Comparison of ENCODE assay signal across 8 mouse cellular contexts in genomic region chr3:88409741-88410644, GRCm38 (mm10). TPM values are rescaled to one million over a fixed set of nuclear protein-coding genes. Genes with fewer than 3 reads are reported as not detected.
DNase-seq lines count a peak whose midpoint lies in the region; ATAC-seq and TF ChIP-seq lines count a peak whose summit lies in the region.

Gene Pmf1 (minus strand): TSS chr3:88410331.

- H3K4me3 ChIP-seq in embryonic facial prominence, embryonic 13.5 days: peak within 1 kb of the TSS; percentile 66
- peak within 1 kb of the TSS; percentile 88 for H3K4me3 ChIP-seq in kidney, adult 2 months (ENCODE audit: insufficient read depth, low read depth, low read length)
- H3K4me3 ChIP-seq in limb, embryonic 12.5 days (replicated peaks): peak within 1 kb of the TSS; percentile 77
- H3K4me3 ChIP-seq in midbrain, embryonic 15.5 days: peak within 1 kb of the TSS; percentile 56
- peak within 1 kb of the TSS; percentile 90 for H3K4me3 ChIP-seq in spleen, adult 2 months (ENCODE audit: extremely low read depth, insufficient read depth, insufficient read length)

- TF ChIP-seq CTCF in kidney, adult 2 months (conservative IDR thresholded peaks at IDR 0.05; ENCODE audit: insufficient read depth, insufficient read length, low read depth, low read length): 0 out of 2 replicates have a peak, but pooled peaks have one; percentile 4
- no peak for TF ChIP-seq CTCF in spleen, adult 2 months (IDR thresholded peaks at IDR 0.05; ENCODE audit: extremely low read depth, insufficient read depth, insufficient read length, insufficient replicate concordance)

- H3K27me3 ChIP-seq in embryonic facial prominence, embryonic 13.5 days: no peaks in the 10 kb centered on the region
- no peaks in the 10 kb centered on the region for H3K27me3 ChIP-seq in kidney, adult 2 months (replicated peaks; ENCODE audit: control insufficient read depth, insufficient read depth, low read length)
- no peaks in the 10 kb centered on the region for H3K27me3 ChIP-seq in limb, embryonic 12.5 days
- H3K27me3 ChIP-seq in midbrain, embryonic 15.5 days (replicated peaks): no peaks in the 10 kb centered on the region
- H3K27me3 ChIP-seq in spleen, adult 2 months (ENCODE audit: control insufficient read depth, insufficient read depth, low read length): no peaks in the 10 kb centered on the region

- DNase-seq in 3134 (ENCODE audit: extremely low read depth, insufficient read length, low spot score): peak; percentile 99
- DNase-seq in adrenal gland, postnatal 36 days: peak; percentile 96 to 97
- peak; percentile 96 to 97 for DNase-seq in heart, adult 18-20 months
- DNase-seq in kidney, adult 2 months: peak; percentile 97
- peak; percentile 86 to 93 for DNase-seq in spleen, adult 2 months (ENCODE audit: low read depth in 1 of 2, low spot score in 2 of 2)

- under 1% methylated on average over 54 of the region's 54 CpGs for WGBS in embryonic facial prominence, embryonic 13.5 days
- WGBS in kidney, adult 2 months: under 1% methylated on average over 54 of the region's 54 CpGs
- WGBS in limb, embryonic 12.5 days: 1% methylated on average over 54 of the region's 54 CpGs
- under 1% methylated on average over 54 of the region's 54 CpGs for WGBS in midbrain, embryonic 15.5 days
- WGBS in spleen, adult 2 months: under 1% methylated on average over 53 of the region's 54 CpGs

- TF ChIP-seq POLR2A in kidney, adult 2 months (IDR thresholded peaks at IDR 0.05; ENCODE audit: low read depth, low read length): peak; percentile 86
- peak; percentile 87 for TF ChIP-seq POLR2A in spleen, adult 2 months (IDR thresholded peaks at IDR 0.05; ENCODE audit: low read depth, low read length)

- peaks cover 37% of the 10 kb centered on the region for H3K36me3 ChIP-seq in embryonic facial prominence, embryonic 13.5 days
- H3K36me3 ChIP-seq in kidney, adult 2 months (ENCODE audit: control insufficient read depth, insufficient read depth, low read length): no peaks in the 10 kb centered on the region; the same call in 1 of the 2 replicates
- H3K36me3 ChIP-seq in limb, embryonic 12.5 days: peaks cover 43% of the 10 kb centered on the region
- peaks cover 16% of the 10 kb centered on the region; the same call in 1 of the 2 replicates for H3K36me3 ChIP-seq in midbrain, embryonic 15.5 days (replicated peaks)
- H3K36me3 ChIP-seq in spleen, adult 2 months (ENCODE audit: control insufficient read depth, insufficient read depth, low read length): peaks cover 2% of the 10 kb centered on the region

- H3K4me2 ChIP-seq in embryonic facial prominence, embryonic 13.5 days: peak within 1 kb of the TSS; percentile 68
- H3K4me2 ChIP-seq in limb, embryonic 12.5 days: peak within 1 kb of the TSS; percentile 76
- H3K4me2 ChIP-seq in midbrain, embryonic 15.5 days: peak within 1 kb of the TSS; percentile 70

- peaks cover 31% of the 10 kb centered on the region for H3K4me1 ChIP-seq in embryonic facial prominence, embryonic 13.5 days
- peaks cover 5% of the 10 kb centered on the region; the same call in 1 of the 2 replicates for H3K4me1 ChIP-seq in kidney, adult 2 months (ENCODE audit: control insufficient read depth, insufficient read depth, low read length)
- peaks cover 21% of the 10 kb centered on the region for H3K4me1 ChIP-seq in limb, embryonic 12.5 days (replicated peaks)
- peaks cover 17% of the 10 kb centered on the region for H3K4me1 ChIP-seq in midbrain, embryonic 15.5 days
- H3K4me1 ChIP-seq in spleen, adult 2 months (ENCODE audit: control insufficient read depth, insufficient read depth, insufficient read length): peaks cover 1% of the 10 kb centered on the region; the same call in 1 of the 2 replicates

- H3K9me3 ChIP-seq in embryonic facial prominence, embryonic 13.5 days: no peaks in the 10 kb centered on the region
- no peaks in the 10 kb centered on the region for H3K9me3 ChIP-seq in limb, embryonic 12.5 days
- H3K9me3 ChIP-seq in midbrain, embryonic 15.5 days: no peaks in the 10 kb centered on the region

- peak within 1 kb of the TSS; percentile 95 for H3K27ac ChIP-seq in embryonic facial prominence, embryonic 13.5 days
- H3K27ac ChIP-seq in kidney, adult 2 months (ENCODE audit: insufficient read depth, low read depth, low read length): peak within 1 kb of the TSS; percentile 98
- peak within 1 kb of the TSS; percentile 95 for H3K27ac ChIP-seq in limb, embryonic 12.5 days
- H3K27ac ChIP-seq in midbrain, embryonic 15.5 days: peak within 1 kb of the TSS; percentile 85
- peak within 1 kb of the TSS; percentile 98 for H3K27ac ChIP-seq in spleen, adult 2 months (ENCODE audit: insufficient read depth, low read length)

- H3K9ac ChIP-seq in embryonic facial prominence, embryonic 13.5 days: peak within 1 kb of the TSS; percentile 86
- H3K9ac ChIP-seq in limb, embryonic 12.5 days (replicated peaks): peak within 1 kb of the TSS; percentile 84
- H3K9ac ChIP-seq in midbrain, embryonic 15.5 days: peak within 1 kb of the TSS; percentile 62

- peak; percentile 89 for ATAC-seq in embryonic facial prominence, embryonic 13.5 days (ENCODE audit: insufficient number of reproducible peaks, insufficient read depth, low FRiP score, low TSS enrichment, low read depth)
- peak; percentile 89 for ATAC-seq in limb, embryonic 12.5 days (ENCODE audit: insufficient number of reproducible peaks, insufficient read depth, low FRiP score, low TSS enrichment, low read depth)
- peak; percentile 93 for ATAC-seq in midbrain, embryonic 15.5 days (replicated peaks)

RNA-seq across cellular contexts. Expression of gene Pmf1, which starts in this region (rescaled TPM):
- 10 to 100 TPM; 29.4 to 43.1 TPM for total RNA-seq in adrenal gland, postnatal 36 days (2021)
- polyA plus RNA-seq in embryonic facial prominence, embryonic 13.5 days (2015; fragmentation: Nextera tagmentation; extraction: Ambion mirVana): 121 and 153 TPM in 2 replicates
- 10 to 100 TPM; 16.8 to 18.3 TPM for total RNA-seq in heart, adult 18-20 months (2021)
- polyA plus RNA-seq in kidney, adult 2 months (2012; rRNA removed): 33.9 and 34.4 TPM in 2 replicates
- polyA plus RNA-seq in limb, embryonic 12.5 days (2016; fragmentation: Nextera tagmentation; extraction: Ambion mirVana): 149 and 151 TPM in 2 replicates
- polyA plus RNA-seq in midbrain, embryonic 15.5 days (2015; fragmentation: Nextera tagmentation; extraction: Ambion mirVana): 23.6 and 26.7 TPM in 2 replicates
- polyA plus RNA-seq in spleen, adult 2 months (2012; rRNA removed): 67.6 and 105 TPM in 2 replicates

Comparison
In these comparisons a context has a peak if more than half of its experiments do, and no peak if none do; other contexts are left out.
1. Peak in every context shown above with its lines: DNase-seq, ATAC-seq, H3K4me3 ChIP-seq and H3K27ac ChIP-seq.